Mouse (Mus musculus) thymus, adult 2 months (tissue): ENCODE measurements around the gene Nrg4.

ENCODE experiments used
- CTCF ChIP-seq: fragments of 200-500 bp; IDR thresholded peaks from 2 replicates; pipeline ENCODE4 v1.5.1; 2012; ENCODE audit warnings: mild to moderate bottlenecking, control low read depth, low read length, moderate library complexity, borderline replicate concordance; ENCODE audit not compliant: control insufficient read depth, poor library complexity, insufficient read depth; ENCODE audit errors: extremely low read depth
- POLR2A ChIP-seq: fragments of 200-500 bp; IDR thresholded peaks from 2 replicates; pipeline ENCODE4 v1.6.1; 2012; ENCODE audit warnings: mild to moderate bottlenecking, low read length, control low read depth, moderate library complexity; ENCODE audit not compliant: control insufficient read depth, poor library complexity, insufficient read depth; ENCODE audit errors: extremely low read depth

DNA sequence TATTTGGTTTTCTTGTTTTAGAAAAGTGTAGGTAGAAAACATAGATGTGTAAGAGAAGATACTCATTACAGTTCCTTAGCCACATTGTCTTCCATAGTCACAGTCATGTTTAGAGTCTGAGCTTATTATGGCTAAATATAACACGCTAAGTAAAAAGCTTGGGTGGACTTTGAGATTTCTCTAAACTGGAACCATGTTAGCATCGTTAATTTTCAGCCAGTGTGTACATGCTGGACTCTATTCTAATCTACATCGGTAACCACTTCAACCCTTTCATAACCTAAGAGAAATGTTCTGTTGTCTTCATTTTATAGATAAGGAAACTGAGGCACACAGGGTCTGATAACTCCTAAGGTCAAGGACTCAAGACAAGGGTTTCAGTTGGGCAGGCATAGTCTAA, 130.8 kb downstream of the Nrg4 start:
- TF ChIP-seq POLR2A (no peak), CTCF (no peak)
